Mouse (Mus musculus): Measurements from ENCODE around the gene Stap2.
A peak's percentile ranks its signal among the peaks of the same experiment; 100 is the strongest.

The Stap2 gene

DNA sequence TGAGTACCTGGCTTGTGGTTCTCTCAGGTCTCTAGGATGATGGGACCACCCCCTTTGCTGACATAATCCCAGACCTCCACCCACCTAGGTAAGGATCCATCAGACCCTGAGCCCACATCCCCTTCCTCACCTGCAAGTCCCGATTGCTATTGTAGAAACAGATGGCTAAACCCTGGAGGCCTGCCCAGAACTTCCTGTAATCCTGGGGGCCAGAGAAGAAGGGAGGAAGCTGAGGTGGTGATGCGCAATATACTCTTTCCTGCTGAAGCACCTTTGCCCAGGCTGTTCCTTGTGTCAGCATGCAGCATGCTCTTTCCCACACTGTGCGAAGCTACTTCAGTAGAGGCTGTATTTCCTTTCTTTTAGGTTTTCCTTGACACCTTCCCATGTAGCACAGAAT lies 2.4 kb downstream of the Stap2 start:
- DNase-seq: no peak

GRCm38 (mm10) chr17:55999794-56000499 lies 5.4 kb downstream of the Stap2 start:
- no peak for DNase-seq

DNA sequence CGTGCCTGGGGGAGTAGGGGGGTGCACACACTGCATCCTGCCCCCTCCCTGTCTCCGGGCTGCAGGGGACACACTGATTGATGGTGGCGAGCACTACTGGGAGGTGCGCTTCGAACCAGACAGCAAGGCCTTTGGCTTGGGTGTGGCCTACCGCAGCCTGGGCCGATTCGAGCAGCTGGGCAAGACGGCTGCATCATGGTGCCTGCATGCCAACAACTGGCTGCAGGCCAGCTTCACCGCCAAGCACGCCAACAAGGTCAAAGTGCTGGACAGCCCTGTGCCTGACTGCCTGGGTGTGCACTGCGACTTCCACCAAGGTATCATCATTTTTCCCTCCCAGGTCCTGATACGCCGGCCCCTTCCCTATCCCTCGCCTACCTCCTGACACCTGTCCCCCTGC lies 9.4 kb downstream of the Stap2 start:
- DNase-seq: peak; percentile 64 to 85

DNA sequence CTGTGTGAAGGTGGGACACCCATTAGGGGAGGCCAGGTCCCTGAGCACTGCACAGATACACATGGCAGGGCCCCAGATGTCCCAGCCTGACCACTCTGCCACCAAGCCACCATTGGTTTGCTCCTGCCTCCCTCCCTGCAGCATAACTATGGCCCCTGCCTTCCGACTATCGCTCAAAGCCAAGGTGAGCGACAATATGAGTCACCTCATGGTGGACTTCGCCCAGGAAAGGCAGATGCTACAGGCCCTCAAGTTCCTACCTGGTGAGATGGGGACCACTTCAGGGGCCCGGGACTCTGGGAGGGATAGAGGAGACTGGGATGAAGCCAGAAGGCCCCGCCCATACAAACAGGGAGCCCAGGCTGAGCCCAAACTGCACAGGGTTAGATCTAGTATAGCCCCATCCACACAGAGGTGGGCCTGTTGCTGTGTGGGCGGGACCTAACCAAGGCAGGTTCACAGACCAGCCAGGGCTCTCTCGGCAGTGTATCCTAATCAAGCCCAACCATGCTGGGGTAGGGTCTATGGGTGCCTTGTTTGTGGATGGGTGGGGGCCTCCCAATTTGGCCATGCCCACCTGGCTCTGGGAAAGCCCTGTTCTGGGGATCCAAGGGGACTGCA lies 15.0 kb downstream of the Stap2 start:
- DNase-seq: no peak

DNA sequence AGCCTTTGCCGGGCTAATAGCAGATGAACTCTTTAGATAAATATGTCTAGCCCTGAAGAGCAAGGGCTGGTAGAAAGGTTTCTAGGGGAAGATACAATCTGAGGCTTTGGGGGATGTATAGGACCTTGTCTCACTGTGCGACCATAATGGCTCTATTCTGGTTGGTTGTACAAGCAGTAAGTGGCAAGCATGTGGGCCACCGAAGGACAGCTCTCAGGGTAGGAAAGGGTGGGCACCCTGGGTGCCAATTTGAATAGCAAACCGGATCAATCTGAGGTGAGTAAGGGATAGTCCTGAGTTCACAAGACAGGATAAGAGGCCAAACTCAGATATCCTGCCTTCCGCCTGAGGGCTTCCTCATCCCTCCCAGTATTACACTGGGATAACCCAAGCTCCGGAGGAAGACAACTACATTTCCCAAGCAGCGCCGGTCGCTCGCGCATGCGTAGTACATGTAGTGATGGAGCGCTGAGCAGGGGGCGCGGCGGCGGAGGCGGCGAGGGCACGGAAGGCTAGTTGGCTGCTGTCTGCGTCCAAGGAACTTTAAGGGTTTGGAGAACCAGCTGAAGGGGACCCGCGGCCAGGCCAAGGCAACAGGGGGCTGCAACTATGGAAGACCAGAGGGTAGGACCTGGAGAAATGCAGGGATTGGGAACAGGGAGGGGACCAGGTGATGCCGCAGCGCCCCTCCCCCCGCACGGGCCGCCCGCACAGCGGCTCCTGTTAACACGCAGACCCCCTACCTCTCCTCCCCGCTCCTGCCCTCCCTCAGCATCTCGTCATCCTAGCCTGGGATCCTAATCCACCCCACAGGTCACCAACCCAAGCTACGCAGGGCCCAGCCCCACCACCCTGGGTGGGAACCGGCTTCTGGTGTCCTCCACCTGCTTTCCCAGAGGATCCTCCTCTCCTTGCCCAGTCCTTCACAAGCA lies 19.1 kb downstream of the Stap2 start, which contains the start of gene Fsd1:
TSS of gene Fsd1 (plus strand) at position 480 of the 932 bp plus-strand sequence.
- DNase-seq: peak in 1 of 2 experiments; percentile 45

- DNase-seq: no peak
Observed at GRCm38 (mm10) chr17:55977301-55977700, 28.1 kb downstream of the Stap2 start.

DNA sequence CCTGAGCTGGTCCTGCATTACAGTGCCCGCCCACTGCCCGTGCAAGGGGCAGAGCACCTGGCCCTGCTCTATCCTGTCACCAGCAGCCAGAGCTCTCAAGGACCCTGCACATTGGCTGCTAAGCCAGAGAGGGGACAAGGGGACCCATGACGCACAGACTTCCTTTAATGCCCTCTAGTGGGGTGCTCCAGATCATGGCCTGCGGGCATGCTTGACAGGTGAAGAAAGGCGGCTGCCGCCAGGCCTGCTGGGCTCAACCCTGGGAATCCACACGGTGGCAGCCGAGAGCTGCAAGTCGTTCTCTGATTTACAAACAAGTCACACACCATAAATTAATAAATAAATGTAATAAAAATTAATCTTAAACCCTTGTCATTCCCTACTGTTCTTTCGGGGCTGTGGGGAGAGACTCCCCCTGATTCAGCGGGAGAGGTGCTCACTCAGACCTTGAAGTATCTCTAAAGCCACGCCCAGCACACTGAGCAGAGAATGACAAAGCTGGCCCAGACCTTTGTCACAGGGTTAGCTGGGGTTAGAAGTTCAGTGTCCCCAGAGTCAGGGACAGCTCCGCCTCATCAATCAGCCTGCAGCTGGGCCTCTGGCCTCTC lies 29.0 kb downstream of the Stap2 start:
- peak; percentile 84 to 86 for DNase-seq

DNA sequence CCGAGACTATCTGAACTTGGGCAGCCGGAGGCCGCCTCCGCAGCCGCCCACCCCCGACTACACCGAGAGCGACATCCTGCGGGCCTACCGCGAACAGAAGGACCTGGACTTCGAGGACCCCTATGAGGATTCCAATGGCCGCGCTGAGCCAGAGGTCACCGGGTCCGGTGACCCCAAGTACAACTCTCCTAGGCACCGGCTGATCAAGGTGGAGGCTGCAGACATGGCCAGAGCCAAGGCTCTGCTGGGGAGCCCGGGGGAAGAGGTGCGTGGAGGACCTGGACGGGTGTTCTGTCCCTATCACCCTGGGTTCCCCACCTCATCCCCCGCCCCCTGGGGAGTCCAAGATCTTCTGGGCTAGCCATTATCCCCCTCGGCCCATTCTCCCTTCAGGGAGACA lies 33.9 kb downstream of the Stap2 start:
- DNase-seq: no peak

DNA sequence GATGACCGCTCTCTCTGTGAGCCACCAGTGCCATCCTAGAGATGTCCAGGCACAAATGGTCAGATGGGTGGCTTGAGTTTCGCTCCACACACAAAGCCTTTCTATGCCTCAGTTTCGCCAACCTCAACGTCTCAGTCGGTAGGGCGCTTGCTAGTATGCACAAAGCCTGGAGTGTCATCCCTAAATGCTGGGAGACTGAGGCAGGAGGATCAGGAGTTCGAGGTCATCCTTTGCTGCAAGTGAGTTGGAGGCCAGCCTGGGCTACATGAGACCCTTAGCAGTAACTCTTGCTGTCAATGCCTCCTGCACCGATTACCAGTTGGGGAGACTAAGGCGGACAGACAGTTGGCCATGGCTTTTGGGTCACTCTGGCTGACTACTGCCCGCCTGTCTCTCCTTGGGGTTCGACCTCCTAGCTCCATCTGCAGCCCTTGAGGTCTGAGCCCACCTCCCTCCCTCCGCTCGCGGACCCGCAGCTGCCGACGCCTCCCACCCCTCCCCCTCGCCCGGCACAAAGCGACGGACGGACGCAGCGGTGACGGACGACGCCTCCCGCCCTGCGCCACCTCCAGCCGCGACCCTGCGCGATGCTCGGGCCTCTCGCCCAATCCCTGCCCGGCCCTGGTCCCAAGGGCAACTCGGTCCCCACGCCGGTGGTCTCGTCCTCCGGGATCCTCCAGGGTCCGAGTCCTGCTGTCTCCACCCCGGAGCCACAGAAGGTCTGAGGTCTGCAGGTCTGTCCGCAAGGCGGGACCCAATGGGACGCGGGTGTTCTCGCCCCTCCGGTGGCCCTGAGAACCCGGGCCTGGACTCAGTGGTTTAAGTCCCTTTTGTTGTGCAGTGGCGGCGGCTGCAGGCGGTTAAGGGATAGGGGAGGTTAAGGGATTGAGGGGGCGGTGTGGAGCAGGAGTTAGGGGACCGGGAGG lies 35.2 kb downstream of the Stap2 start, which contains the start of gene Shd:
TSS of gene Shd (plus strand) at position 502 of the 926 bp plus-strand sequence.
- DNase-seq: peak in 1 of 2 experiments; percentile 61

DNA sequence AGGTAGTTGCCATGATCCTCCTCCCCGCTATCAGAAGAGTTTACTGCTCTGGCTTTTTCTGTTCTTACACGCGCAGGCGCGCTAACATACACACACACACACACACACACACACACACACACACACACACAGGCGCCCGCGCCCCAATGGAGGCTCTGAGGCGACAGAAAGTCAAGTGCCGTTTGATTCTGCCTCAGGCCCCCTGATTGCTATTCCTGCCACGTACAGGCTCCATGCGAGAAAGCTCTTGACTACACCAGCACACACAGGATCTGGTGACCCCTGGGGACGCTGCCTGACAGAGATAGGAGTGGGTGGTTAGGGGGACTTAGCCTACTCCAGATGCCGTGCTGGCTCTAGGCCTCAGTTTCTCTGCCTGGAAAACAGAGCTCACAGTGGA lies 35.8 kb downstream of the Stap2 start:
- DNase-seq: peak; percentile 56 to 83

GRCm38 (mm10) chr17:55968210-55968609 lies 37.2 kb downstream of the Stap2 start:
- peak; percentile 41 to 55 for DNase-seq

- peak in 1 of 2 experiments; percentile 29 for DNase-seq
Observed at GRCm38 (mm10) chr17:55967186-55967585, 38.2 kb downstream of the Stap2 start.

DNA sequence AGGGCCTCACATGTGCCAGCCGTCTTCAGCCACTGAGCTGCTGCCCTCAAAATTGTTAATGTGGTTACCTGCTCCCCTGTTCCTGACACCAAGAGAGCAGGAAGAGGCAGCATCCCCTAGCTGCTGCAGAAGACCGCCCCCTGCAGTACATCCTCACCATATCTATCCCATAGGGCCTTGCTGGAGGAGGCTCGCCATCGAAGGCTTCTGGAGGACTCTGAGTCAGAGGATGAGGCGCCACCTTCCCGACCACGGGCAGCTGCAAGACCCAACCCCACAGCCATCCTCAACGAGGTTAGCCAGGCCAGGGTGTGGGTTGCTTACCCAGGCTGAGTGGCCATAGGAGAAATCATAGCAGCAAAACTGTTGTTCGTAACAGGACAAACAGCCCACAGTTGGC lies 40.4 kb downstream of the Stap2 start:
- peak in 1 of 2 experiments; percentile 37 for DNase-seq

GRCm38 (mm10) chr17:55964496-55964895 lies 40.9 kb downstream of the Stap2 start:
- peak in 1 of 2 experiments; percentile 30 for DNase-seq

DNA sequence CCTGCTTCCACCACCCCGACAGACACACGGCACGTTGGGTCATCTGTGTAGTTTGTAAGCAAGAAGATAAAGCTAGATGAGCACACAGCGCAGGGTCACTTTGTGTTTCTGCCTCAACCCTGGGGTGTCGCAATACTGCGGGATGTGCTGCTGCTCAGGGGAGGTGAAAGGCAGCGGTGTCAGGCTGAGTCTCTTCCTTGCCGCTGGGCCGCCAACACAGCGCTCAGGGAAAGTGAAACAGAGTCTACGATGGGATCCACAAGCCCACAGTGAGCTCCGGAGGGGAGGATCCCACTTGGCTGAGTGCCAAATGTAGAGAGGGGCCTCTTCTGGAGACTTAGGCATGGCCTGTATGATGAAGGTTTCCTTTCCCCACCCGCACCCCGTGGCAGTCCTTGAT lies 42.2 kb downstream of the Stap2 start:
- DNase-seq: peak in 1 of 2 experiments; percentile 36

GRCm38 (mm10) chr17:55961631-55962030 lies 43.8 kb downstream of the Stap2 start:
- peak in 1 of 2 experiments; percentile 23 for DNase-seq

DNA sequence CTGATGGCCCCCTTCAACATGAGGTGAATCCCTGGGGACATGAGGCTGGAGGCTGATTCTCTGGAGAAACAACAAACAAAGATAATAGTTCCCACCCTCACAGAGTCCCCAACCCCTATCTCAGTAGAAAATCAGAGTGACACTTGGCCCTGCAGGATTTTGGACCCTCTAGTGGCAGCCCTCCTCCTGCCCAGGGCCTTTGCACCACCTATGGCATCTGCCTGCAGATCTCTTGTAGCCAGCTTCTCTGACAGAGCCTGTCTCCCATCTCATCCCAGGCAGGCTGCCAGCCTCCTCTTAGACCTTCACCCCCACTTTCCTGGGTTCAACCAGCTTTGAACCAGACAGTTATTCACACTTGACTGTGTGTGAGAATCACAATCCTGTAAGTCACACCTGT lies 44.6 kb downstream of the Stap2 start:
- peak in 1 of 2 experiments; percentile 31 for DNase-seq

DNA sequence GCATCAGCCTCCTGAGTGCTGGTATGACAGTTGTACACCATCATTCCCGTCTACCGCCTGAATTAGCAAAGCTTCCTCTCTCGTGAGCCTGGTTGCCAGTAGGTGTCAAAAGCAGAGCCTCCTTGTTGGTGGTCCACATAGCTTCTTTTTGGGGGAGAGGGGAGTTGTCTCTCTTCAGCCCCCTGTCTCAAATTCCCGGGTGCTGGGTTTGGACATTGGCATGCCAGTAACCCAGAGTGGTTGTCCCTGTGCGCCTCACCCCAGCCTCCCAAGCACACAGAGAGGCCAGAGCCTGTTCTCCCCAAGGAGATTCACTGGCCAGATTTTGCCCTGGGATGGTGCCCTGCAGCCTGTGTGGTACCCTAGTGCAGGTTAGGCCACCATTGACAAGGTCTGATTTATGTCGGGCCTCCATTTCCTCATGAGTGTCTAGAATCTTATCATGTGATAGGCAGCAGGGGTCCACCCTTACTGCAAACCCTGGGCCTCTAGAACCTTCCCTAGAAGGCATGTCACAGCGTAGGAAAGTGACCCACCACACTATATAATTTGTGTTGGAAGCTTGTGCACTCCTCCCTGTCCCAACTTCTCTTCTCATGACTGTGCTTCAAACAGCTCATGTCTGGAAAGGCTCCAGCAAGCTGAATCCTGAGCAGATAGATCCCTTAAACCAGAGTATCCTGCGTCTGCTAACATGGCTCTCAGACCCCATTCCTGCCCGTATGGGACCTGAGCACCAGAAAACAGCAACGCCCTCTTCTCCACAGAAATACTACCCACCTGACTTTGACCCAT lies 45.2 kb downstream of the Stap2 start:
- DNase-seq: peak in 1 of 2 experiments; percentile 29

GRCm38 (mm10) chr17:55958918-55959728 lies 46.3 kb downstream of the Stap2 start, which contains the start of gene Yju2:
Yju2 (plus strand) TSS chr17:55959099.
- DNase-seq: peak; percentile 92 to 97

DNA sequence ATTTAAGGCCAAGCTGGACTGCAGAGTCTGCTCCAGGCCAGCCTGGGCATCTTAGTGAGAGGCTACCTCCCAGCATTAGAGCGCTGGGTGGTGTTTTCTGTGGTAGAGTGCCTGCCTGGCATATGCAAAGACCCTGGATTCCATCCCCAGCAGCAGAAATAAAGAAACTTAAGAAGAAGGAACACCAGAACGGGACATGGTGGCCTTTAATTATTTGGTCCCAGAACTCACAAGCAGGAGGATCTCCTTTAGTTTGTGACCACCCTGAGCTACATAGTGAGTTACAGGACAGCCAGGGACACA lies 46.8 kb downstream of the Stap2 start:
- DNase-seq: peak in 1 of 2 experiments; percentile 26
